Mouse (Mus musculus) megakaryocyte-erythroid progenitor cell, adult 5-6 weeks (primary cell): ENCODE data around the gene Tmem59l. TPM values are rescaled to one million over a fixed set of nuclear protein-coding genes. Genes with fewer than 3 reads are reported as not detected.
"Not testable (repeated sequence)": the region's sequence is repeated elsewhere in the genome, so short reads cannot be mapped to it uniquely, and the experiment has no call there.

Experiments used
- ATAC-seq: replicated peaks from 2 replicates; pipeline ENCODE4 v1.8.0; 2016; ENCODE audit warnings: mild to moderate bottlenecking, inconsistent platforms; ENCODE audit not compliant: severe bottlenecking, poor library complexity, low FRiP score, low TSS enrichment
- total RNA-seq, 2 experiments: library from RNA; stranded (forward) in 1 of 2; stranded (reverse) in 1 of 2; fragments of 200-1000, 215-1000 nt in 1 of 2; fragments of >200 nt in 1 of 2; fragmentation: Nextera tagmentation in 1 of 2; gene quantifications; 2 replicates each; pipeline ENCODE4 v1.2.3; 2014 to 2017

The Tmem59l gene
- total RNA-seq (2014; fragmentation: Nextera tagmentation): not detected in 2 replicates
- not detected in 2 replicates for total RNA-seq (2017)

DNA sequence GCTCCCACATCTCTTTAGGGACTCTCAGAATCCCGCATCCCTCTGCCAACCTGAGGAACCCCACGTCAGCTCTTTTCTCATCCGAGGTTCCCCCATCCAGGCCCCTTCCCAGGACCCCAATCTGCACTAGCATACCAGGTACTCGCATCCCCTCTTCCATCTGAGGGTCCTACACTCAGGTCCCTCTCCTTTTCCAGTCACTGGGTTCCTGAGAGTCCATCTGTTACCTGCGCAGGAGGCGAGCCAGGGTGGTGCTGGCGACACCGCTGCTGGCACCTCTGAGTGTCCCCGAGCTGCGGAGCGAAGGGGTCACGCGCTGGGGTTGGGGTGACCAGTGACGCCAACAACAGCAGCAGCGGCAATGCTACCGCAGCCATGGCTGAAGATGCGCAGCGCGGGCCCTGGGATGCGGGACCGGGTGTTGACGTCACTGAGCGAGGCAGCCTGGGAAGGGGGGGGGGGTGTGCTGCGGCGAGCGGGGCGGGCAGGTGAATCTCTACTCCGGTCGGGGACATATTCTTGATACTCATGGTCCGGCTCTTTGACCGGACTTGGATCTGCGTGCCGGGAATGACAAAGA is at the start of gene Tmem59l:
Gene Tmem59l, minus strand, starts transcription at position 418 of the 580 bp plus-strand sequence.
- ATAC-seq: no peak

DNA sequence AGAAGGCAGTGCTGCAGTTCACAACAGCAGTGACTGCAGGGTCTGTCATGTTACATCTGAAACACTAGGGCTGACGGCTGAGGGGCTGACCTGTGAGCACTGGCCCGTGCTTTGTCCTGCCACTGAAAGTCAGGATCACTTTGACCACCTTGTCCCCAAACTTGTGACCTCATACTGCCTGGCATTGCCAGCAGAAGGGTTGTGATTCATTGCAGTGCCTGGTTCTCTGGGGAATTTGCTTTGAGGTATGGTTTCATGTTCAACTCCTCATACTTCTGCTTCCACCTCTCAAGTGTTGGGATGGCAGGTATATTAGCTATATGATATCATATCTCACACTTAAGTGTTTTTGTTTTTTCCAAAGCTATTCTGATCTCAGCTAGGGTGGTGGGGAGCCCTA is 48.5 kb upstream of the Tmem59l start:
- ATAC-seq: no peak

DNA sequence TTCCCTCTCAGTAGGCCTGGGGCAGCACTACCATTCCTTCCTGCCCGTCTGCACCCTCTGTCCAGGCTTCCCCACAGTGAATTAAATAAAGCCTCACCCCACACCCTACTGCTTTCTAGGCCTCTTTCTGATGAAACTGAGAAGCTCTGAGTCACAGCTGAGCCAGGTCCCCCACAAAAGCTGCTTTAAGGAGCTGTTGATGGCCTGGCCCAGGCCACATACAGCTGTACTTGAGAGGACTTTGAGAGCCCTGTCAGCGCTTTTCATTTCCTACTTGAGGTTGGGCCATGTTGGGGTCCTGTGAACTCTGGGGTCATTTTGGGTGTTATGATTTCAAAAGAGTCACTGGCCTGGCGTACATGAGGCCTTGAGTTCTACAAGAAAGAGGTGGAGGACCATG is 48.1 kb upstream of the Tmem59l start:
- ATAC-seq: no peak

DNA sequence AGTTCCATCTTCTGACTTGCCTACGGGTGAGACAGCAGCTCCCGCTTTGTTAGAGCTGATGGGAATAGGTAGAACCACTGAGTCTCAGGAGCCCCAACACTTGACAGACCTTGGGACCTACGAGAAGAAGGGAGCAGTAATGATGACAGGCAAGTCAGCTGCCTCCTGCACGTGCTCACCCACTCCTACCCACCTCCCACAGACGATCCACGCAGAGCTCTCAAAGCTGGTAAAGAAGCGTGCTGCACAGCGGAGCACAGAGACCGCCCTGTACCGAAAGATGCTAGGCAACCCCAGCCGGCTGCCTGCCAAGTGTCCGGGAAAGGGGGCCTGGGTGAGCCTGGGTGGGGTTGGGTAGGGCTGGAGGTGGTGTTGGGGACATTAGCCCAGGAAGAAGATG is 47.1 kb upstream of the Tmem59l start:
- ATAC-seq: no peak

DNA sequence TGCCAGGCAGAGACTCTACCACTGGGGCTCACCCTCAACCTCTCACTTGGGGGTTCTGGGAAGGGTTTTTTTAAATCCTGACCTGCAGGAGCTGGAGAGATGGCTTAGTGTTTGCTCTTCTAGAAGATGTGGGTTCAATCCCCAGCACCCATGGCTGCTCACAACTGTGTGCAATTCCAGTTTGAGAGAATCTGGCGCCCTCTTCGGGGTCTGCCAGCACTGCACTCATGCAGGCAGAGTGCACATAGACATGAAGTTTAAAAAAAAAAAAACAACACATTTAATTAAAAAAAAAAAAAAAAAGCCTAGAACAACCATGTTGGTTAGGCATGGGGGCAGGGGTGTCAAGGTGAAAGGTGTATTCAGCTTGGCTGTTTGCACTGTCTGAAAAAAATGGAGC is 43.2 kb upstream of the Tmem59l start:
- no peak for ATAC-seq

DNA sequence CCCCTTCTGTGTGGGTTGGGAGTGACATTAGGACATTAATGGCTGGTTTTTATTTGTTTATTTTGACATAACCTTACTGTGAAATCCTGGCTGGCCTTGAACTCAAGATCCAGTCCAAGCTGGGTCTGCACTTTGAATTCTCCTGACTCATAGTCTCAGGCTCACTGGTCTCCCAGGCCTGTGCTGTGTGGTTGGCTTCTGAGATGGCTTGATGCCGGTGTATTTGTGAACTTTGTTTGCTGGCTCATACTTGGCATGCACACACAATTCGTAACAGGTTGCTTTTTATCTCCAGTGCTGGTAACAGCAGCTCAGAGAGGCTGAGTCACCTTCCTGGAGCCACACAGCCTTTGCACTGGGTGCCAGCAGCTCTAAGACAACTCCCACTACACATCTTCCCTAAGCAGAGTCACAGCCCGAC is 42.6 kb upstream of the Tmem59l start:
- ATAC-seq: peak; percentile 24

DNA sequence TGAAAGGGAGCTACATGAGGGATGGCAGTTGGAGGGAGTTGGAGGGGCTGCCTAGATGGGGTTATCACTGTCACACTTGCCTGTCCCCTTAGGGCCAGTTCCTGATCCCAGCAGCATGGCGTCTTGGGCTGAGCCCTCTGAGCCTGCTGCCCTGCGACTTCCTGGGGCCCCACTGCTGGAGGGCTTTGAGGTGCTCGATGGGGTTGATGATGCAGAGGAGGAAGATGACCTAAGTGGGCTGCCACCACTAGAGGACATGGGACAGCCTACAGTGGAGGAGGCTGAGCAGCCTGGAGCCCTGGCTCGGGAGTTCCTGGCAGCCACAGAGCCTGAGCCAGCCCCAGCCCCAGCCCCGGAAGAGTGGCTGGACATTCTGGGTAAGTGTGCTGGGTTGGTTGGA is 42.1 kb upstream of the Tmem59l start:
- ATAC-seq: no peak

DNA sequence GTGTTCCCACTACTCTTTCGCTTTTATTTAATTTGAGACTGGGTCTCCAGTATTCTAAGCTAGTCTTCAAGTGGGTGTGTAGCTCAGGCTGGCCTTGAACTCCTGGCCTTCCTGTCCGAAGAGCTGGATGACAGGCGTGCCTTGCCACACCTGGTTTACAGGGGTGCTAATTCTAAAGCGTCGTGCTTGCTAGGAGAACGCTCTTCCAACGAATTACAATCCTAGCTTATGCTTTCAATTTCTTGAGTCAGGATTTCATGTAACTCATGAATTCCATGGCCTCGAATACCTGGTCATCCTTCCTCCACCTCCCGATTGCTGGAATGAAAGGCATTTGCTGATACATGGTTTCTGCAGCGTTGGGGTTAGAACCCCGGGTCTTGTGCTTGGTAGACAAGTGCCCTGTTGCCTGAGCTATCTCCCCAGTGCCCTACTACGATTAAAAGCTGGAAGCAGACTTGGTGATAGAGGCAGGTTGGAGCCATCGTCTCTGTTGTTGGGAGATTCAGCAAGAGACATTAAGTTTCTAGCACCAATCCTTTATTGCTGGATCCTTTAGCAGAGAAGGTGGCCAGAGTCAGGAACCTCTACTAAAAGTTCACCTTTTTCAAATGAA is 41.1 kb upstream of the Tmem59l start:
- no peak for ATAC-seq

DNA sequence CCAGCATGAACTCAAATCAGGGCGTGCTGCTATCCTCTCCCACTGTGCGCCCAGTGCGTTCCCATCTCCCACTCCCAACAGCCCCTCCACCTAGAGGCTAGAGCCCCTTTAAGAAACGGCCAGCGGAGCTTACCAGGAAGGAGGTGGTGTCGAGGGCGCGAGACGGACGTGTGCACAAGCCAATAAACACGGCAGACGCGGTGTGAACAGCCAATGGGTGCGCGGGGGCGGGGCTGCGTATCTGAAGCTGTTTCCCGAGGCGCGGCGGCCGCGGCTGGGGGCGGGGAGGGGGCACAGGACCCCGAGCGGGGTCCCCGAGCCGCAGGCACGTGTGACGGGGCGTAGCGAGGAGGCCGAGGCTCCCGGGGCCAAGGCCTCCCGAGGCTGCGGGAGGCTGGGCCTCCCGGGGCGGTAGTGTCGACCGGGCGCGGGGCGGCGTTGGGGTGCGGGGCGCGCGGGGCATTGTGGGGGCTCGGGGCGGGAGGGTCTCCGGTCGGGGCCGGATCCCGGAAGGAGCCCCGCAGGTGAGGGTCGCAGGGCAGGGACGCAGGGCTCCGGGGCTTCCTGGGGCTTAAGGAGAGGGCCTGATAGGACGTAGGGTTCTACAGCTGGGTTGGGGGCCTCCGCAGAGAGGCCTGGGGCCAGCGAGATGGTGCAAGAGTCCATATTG is 40.5 kb upstream of the Tmem59l start, which contains the start of the genes Fkbp8 and Kxd1:
Gene Fkbp8, plus strand, starts transcription at position 213 of the 670 bp plus-strand sequence.
Gene Kxd1, minus strand, starts transcription at position 445 of the 670 bp plus-strand sequence.
- ATAC-seq: peak; percentile 78

DNA sequence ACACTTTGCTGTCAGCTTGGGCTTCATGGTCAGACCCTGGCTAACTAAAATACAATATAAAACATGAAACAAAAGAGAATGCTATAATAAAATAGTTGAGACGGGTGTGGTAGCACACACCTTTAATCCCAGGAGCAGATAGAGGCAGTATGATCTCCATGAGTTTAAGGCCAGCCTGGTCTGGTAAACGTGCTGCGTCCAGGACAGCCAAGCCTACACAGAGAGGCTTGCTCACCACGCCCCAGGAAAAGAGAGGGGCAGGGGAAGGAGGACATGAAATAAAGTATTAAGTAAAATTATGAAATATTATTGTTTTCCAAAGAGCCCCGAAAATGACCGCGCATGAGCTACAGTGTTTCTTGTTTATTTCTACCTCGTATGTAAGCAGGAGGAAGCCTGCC is 40.0 kb upstream of the Tmem59l start:
- ATAC-seq: no peak

DNA sequence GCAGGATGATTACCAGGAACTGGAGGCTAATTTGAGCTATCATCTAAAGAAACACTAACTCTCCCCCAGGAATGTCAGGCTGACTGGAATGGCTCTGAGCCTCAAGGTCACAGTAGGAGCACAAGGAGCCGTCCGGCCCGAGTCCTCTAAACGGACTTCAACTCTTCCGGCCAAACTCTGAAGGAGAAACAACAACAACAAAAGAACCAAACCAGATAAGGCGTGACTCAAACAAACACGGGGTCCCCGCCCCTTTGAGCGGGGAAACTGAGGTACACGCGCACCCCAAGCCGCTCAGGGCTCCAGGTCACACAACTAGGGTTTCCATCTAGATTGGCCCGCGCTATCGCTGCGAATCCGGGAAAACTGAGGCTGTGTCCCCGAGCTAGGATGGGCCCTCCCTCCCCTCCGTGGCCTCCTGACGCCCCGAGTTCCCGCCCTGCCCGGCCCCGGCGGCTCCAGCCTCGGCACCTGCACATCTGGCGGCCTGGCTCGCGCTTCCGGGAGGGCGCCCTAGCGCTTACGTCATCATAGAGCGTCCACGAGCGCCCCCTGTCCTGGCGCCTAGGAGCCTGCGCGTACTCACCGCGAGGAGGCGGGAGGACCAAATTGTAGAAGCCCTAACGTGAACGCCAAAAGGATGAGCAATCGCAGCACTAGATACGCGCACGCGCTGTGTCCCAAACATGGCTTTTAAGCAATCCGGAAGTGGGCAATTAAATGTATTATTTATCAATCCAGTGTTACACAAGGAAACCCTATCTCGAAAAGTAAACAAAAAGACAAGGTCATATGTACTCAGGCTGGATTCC is 35.6 kb upstream of the Tmem59l start:
- peak; percentile 85 for ATAC-seq

DNA sequence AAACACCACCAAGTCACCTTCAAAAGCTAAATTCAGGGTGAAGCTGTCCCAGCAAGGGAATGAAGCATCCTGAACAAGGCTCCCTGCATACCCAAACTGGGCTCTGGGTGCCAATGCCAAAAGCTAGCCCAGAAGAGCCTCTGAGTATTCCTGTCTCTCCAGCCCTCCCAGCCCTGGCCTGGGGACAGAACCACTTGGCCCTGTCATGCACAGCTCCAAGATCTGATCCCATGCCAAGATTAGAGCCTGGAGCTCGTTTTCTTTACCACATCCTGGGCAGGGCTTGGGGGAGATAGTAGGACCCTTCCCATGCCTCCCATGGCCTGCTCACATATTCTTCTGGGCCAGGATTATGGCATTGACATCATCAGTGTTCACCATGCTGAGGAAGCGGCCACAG is 32.4 kb upstream of the Tmem59l start:
- no peak for ATAC-seq

DNA sequence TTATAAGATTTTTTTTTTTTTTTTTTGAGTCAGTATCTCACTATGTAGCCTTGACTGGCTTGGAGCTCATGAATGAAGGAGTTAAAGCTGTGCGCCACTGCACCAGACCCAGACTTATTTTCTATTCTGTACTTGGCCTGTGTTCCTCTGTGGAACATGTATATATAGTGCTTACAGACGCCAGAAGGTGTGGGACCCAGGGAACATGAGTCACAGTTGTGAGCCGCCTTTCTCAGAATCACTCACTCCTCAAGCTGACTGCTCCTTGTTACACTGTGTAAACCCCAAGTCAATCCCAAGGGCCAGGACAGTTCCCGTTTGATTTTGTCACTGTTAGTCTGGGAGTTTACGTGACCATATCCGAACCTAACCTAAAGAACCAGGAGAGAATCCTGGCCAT is 31.9 kb upstream of the Tmem59l start:
- ATAC-seq: no peak

DNA sequence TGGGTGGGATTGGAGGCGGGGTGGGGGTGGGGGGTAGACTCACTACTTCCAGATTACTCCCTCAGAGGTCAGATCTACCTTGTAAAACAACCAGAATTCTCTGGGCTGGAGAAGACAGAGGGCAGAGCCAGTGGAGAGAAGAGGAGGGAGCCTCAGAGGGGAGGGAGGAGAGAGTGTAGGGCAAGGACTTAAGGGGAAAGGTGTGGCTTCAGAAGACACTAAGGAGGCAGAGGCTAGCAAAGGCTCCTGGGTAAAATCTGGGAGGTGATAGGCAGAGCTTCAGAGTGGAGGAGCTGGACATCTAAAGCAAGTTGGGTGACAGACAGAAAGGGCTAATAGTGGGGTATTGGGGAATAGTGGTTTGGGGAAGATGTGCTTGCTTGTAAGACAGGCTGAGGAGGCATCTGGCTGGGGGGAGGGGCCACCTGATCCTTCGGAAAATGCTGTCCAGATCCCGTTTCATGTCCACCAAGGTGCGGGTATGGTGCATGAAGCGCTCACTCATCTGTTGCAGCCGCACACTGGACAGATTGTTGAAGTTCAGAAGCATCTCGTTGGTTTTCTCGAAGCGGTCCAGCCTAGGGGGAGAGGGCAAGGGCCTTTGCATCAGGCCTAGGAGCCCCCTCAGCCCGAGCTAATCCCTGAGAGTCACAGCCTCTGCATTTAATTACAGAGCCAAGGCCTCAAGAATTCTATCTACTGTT is 30.9 kb upstream of the Tmem59l start:
- ATAC-seq: no peak

DNA sequence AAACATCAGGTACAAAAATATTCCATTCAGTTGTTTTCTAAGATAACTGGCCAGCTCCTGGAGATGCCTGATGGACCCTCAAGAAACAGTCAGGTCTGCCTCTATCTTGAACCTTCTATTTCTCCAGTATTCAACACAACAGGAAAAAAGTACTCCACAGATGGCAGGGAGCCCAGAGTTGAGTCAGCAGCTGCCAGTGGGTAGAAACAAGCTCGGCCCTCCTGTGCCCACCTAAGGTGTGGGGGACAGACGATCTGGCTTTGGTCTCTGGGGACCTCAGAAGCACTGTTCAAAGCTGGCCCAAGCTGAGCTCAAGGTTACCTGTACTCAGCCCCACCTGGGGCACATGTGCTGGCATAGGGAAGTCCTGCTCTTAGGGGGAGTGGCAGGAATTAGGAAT is 26.3 kb upstream of the Tmem59l start:
- no peak for ATAC-seq

DNA sequence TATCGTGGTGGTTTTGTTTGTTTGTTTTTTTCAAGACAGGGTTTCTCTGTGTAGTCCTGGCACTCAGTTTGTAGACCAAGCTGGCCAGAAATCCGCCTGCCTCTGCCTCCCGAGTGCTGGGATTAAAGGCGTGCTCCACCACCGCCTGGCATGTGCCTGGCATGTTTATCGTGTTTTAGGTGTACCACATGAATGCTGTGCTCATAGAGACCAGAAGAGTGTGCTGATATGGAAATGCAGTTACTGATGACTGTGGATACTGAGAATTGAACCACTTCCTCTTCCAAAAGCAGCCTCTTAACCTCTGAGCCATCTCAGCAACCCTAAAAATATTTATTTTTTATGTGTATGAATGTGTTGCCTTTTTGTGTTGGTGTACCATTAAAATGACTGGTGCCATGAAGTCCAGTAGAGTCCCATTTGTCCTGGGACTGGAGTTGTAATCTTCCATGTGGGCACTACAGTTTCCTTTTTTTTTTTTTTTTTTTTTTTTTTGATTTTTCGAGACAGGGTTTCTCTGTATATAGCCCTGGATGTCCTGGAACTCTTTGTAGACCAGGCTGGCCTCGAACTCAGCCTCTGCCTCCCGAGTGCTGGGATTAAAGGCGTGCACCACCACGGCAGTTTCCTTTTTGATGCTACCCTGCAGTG is 25.2 kb upstream of the Tmem59l start:
- ATAC-seq: peak; percentile 56

DNA sequence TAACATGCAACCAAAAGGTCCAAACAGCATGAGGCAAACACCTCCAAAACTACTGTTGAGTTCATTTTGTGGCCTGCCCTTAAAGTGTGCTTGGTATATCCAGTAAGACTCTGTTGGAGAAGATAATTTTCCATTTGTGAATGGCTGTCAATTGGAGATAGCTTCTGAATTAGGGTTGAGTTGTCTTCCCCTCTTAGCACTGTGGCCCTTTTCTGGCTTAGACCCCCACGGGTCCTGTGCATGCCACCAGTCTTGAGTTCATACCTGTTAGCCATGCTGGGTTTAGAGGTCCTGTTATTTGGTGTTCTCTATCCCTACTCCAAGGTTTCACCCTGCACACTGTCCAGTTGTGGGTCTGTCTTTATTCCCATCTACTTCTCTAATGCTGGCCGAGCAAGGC is 24.6 kb upstream of the Tmem59l start:
- no peak for ATAC-seq

DNA sequence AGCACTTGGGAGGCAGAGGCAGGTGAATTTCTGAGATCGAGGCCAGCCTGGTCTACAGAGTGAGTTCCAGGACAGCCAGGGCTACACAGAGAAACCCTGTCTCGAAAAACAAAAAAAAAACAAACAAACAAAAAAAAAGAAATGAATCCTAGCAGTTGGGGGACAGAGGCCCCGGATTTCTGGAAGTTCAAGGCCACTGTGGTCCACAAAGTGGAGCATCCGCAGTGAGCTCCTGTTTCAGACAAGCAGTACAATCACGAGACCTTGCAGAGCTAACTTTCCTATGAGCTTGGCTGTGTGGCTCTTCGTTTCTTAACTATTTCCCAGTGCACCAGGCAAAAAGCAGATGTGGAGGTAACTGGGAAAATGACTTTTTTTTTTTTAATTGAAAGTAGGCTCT is 24.0 kb upstream of the Tmem59l start:
- ATAC-seq: not testable (repeated sequence)
